Mouse (Mus musculus): ENCODE data around the gene Tnfrsf13b.

DNA sequence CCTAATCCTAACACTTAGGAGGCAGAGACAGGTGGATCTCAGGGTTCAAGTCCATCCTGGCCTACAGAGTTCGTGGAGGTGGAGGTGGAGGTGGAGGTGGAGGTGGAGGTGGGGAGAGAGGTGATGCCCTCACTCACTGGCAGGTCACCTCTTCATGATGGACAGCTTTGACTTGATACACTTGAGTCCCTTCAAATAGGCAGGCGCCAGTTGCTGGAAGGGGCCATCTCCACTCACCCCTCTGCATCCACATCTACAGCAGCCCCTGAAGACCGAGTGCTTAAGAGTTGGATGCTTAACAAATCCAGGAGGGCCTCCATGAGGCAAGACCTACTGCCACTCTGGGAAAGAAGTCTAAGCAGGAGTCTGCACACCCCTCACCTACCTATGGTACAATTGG lies 36.8 kb downstream of the Tnfrsf13b start:
- no peak for TF ChIP-seq POLR2A (IDR thresholded peaks at IDR 0.05; ENCODE audit: extremely low read depth, insufficient read depth, low read length)
- TF ChIP-seq CTCF (IDR thresholded peaks at IDR 0.05; ENCODE audit: extremely low read depth, insufficient read depth, low read length) = no peak

Measured in cortical plate, adult 2 months (tissue).